Mouse (Mus musculus) neural tube, embryonic 12.5 days (tissue): ENCODE measurements around the gene 1700012B07Rik. TPM values are rescaled to one million over a fixed set of nuclear protein-coding genes. Genes with fewer than 3 reads are reported as not detected.

Experiments used
- ATAC-seq: fragments of 200-750 bp; cut with Nextera tagmentation; 2 replicates; pipeline ENCODE4 v1.8.0; 2017; ENCODE audit warnings: low read depth, mild to moderate bottlenecking, moderate TSS enrichment, moderate library complexity; ENCODE audit not compliant: low FRiP score
- H3K27ac ChIP-seq: fragments of 300-500 bp; sonication (generic); 2 replicates; pipeline ENCODE4 v1.5.1; 2016
- H3K27me3 ChIP-seq: fragments of 300-500 bp; sonication (generic); replicated peaks from 2 replicates; pipeline ENCODE4 v1.6.1; 2016; ENCODE audit warnings: mild to moderate bottlenecking
- H3K36me3 ChIP-seq: fragments of 300-500 bp; sonication (generic); 2 replicates; pipeline ENCODE4 v1.6.1; 2016; ENCODE audit warnings: mild to moderate bottlenecking
- H3K4me1 ChIP-seq: fragments of 300-500 bp; sonication (generic); 2 replicates; pipeline ENCODE4 v1.6.1; 2016
- H3K4me2 ChIP-seq: fragments of 300-500 bp; sonication (generic); replicated peaks from 2 replicates; pipeline ENCODE4 v1.6.1; 2016; ENCODE audit warnings: mild to moderate bottlenecking
- H3K4me3 ChIP-seq: fragments of 300-500 bp; sonication (generic); 2 replicates; pipeline ENCODE4 v1.5.1; 2016
- H3K9ac ChIP-seq: fragments of 300-500 bp; sonication (generic); 2 replicates; pipeline ENCODE4 v1.6.1; 2016; ENCODE audit warnings: mild to moderate bottlenecking
- H3K9me3 ChIP-seq: fragments of 300-500 bp; sonication (generic); 2 replicates; pipeline ENCODE4 v1.6.1; 2016; ENCODE audit warnings: mild to moderate bottlenecking
- WGBS: fragments of 180-500 bp; shearing (Covaris S2); methylation state at CpG from one replicate; pipeline ENCODE4 v1.1.7; 2016; 5-methylcytosine and 5-hydroxymethylcytosine counted together
- polyA plus RNA-seq: library from polyadenylated mRNA; unstranded; fragments of >200 nt; fragmentation: Nextera tagmentation; extraction: Ambion mirVana; gene quantifications from 2 replicates; pipeline ENCODE4 v1.2.1, GENCODE M21; 2016

The 1700012B07Rik gene
- polyA plus RNA-seq = not detected in 2 replicates

- Histone ChIP-seq H3K9ac (no peak within 1 kb of the TSS), H3K4me1 (no peaks in the 10 kb centered on the region), H3K9me3 (no peaks in the 10 kb centered on the region), H3K36me3 (no peaks in the 10 kb centered on the region), H3K4me2 (no peak within 1 kb of the TSS), H3K27me3 (no peaks in the 10 kb centered on the region), H3K4me3 (no peak within 1 kb of the TSS), H3K27ac (no peak within 1 kb of the TSS)
- ATAC-seq = no peak
- 89% methylated on average over 4 of the region's 4 CpGs for WGBS
These were observed at the start of gene 1700012B07Rik for GRCm38 (mm10) chr11:109827946-109828345. TSS of gene 1700012B07Rik (minus strand) at chr11:109828046.

GRCm38 (mm10) chr11:109876767-109877166 lies 48.9 kb upstream of the 1700012B07Rik start:
- Histone ChIP-seq H3K9ac (no peak overlapping the region), H3K4me1 (no peaks in the 10 kb centered on the region), H3K4me3 (no peak overlapping the region), H3K27ac (no peak overlapping the region), H3K4me2 (no peak overlapping the region), H3K36me3 (no peaks in the 10 kb centered on the region), H3K9me3 (no peaks in the 10 kb centered on the region), H3K27me3 (no peaks in the 10 kb centered on the region)
- 82% methylated on average over 9 of the region's 9 CpGs for WGBS
- ATAC-seq = no peak

DNA sequence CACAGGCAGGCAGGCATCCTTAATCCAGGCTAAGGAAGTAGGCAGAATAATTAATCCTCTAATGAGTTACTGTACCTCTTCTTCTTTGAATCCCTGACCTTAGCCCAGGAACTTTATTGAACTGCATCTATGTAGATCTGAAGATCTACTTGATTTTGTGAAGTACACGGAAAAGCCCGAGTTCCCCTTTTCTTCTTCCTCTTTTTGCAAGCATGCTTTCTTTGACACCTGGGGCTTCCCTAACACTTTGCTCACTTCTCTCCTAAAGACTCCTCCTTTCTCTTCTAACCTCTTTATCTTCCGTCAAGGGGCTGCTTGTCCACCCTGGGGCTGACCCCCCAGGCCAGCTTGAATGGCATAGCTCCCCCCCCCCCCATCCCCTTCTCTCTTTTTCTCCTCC lies 48.0 kb upstream of the 1700012B07Rik start:
- no peaks in the 10 kb centered on the region for H3K9me3 ChIP-seq
- H3K9ac ChIP-seq = no peak overlapping the region
- no peak overlapping the region for H3K27ac ChIP-seq
- H3K27me3 ChIP-seq = no peaks in the 10 kb centered on the region
- no peak overlapping the region for H3K4me3 ChIP-seq
- H3K36me3 ChIP-seq = no peaks in the 10 kb centered on the region
- ATAC-seq = no peak
- WGBS = 55% methylated on average over 3 of the region's 3 CpGs
- H3K4me1 ChIP-seq = no peaks in the 10 kb centered on the region
- no peak overlapping the region for H3K4me2 ChIP-seq

DNA sequence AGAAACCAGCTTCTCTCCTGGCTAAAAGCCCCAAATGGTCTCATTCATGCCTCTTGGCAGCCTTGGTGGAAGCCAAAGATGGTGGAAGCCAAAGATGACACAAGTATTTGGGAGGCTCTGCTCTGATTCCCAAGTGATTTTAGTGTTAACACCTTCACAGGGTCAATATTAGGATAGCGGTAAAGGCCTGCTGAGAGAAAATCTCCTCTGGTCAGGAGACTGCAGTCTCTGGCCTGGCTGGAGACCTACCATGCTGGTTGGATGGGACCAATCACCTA lies 47.6 kb upstream of the 1700012B07Rik start:
- Histone ChIP-seq H3K9me3 (no peaks in the 10 kb centered on the region), H3K9ac (no peak overlapping the region), H3K27ac (no peak overlapping the region), H3K36me3 (no peaks in the 10 kb centered on the region), H3K4me1 (no peaks in the 10 kb centered on the region), H3K27me3 (no peaks in the 10 kb centered on the region), H3K4me2 (no peak overlapping the region), H3K4me3 (no peak overlapping the region)
- 97% methylated on average over 1 of the region's 1 CpGs for WGBS
- ATAC-seq = no peak

- no peak for ATAC-seq
- Histone ChIP-seq H3K9ac (no peak overlapping the region), H3K27me3 (no peaks in the 10 kb centered on the region), H3K4me2 (no peak overlapping the region), H3K27ac (no peak overlapping the region), H3K9me3 (no peaks in the 10 kb centered on the region), H3K4me3 (no peak overlapping the region), H3K4me1 (no peaks in the 10 kb centered on the region), H3K36me3 (no peaks in the 10 kb centered on the region)
- 77% methylated on average over 11 of the region's 11 CpGs for WGBS
These were observed 47.0 kb upstream of the 1700012B07Rik start for GRCm38 (mm10) chr11:109874651-109875524.

DNA sequence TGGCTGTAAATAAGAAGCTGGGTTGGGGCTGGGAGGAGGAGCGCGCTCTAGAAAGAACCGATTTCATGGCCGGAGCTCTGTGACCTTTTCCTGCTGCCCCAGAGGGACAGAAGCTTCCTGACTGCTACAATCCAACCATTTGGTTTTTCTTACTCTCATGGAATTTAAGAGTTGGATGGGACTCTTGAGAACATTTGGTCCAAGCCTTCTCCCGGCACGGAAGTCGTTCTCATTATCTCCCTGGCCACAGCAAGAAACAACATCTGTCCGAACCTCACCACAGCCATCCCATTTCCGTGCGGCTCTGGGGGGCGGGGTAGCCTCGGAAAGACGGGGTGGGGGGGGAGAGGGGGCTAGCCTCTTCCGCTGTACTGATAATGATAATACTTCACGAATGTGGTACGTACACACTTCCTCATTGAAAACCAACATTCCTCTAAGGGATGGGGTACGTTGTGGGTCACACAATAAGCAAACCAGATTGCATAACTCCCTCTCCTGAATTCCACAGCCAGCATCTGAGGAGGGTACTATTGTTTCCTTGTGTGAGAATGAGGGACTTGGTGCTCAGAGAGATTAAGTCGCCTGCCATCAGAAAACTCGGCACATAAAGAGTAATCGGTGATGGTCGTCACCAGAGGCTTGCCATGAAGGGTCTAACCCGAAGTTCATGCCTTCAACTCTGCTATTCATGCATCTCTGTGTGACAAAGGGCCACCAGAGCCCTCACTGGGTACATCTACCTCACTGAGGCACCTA lies 46.2 kb upstream of the 1700012B07Rik start:
- Histone ChIP-seq H3K27me3 (no peaks in the 10 kb centered on the region), H3K27ac (no peak overlapping the region), H3K4me1 (no peaks in the 10 kb centered on the region), H3K4me3 (no peak overlapping the region), H3K4me2 (no peak overlapping the region), H3K9ac (no peak overlapping the region), H3K36me3 (no peaks in the 10 kb centered on the region), H3K9me3 (no peaks in the 10 kb centered on the region)
- WGBS = 83% methylated on average over 22 of the region's 22 CpGs
- no peak for ATAC-seq

DNA sequence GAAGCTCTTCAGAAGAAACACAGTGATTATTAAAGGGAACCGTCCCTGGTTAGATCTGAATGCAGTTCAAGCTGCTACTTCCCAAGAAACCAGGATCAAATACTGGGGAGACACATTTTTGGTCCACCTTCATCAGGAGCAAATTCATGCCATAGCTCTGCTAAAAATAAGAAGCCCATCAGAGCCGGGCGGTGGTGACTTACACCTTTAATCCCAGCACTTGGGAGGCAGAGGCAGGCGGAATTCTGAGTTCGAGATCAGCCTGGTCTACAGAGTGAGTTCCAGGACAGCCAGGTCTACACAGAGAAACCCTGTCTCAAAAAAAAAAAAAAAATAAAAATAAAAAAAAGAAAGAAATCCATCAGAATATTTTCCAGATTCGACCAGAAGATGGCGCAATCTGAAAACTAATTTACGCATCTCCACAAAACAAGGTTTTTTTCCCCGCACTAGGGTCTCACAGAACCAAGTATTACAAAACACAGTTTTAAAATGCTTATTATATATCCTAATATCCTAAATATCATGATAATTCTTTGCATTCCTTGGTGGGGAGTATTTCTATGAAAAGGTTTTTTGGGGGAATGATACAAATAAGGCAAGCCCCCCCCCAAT lies 45.4 kb upstream of the 1700012B07Rik start:
- no peak overlapping the region for H3K27ac ChIP-seq
- ATAC-seq = no peak

DNA sequence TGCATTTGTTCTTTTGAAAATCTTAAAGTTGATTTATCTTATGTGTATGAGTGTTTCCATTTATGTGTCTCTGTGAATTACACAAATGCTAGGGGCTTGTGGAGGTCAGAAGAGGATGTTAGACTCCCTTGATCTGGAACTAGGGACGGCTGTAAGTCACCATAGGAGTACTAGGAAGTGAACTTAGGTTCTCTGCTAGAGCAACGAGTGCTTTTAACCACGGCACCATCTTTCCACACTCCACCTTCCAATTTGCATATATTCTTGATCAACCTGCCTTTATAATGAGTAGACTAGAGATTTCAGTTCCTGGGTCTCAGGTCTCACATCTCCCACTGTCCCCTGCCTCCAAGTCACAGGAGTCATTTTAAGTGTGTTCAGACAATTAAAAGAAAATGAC lies 44.8 kb upstream of the 1700012B07Rik start:
- no peaks in the 10 kb centered on the region for H3K27me3 ChIP-seq
- no peaks in the 10 kb centered on the region for H3K4me1 ChIP-seq
- H3K27ac ChIP-seq = no peak overlapping the region
- no peaks in the 10 kb centered on the region for H3K36me3 ChIP-seq
- no peak overlapping the region for H3K4me3 ChIP-seq
- no peak overlapping the region for H3K4me2 ChIP-seq
- no peak for ATAC-seq
- 77% methylated on average over 3 of the region's 3 CpGs for WGBS
- no peak overlapping the region for H3K9ac ChIP-seq
- H3K9me3 ChIP-seq = no peaks in the 10 kb centered on the region

More for the DNA sequence above, 45.4 kb upstream of the 1700012B07Rik start:
- 49% methylated on average over 9 of the region's 9 CpGs for WGBS
- H3K9ac ChIP-seq = no peak overlapping the region
- H3K4me3 ChIP-seq = no peak overlapping the region
- no peaks in the 10 kb centered on the region for H3K36me3 ChIP-seq
- no peak overlapping the region for H3K4me2 ChIP-seq
- H3K4me1 ChIP-seq = no peaks in the 10 kb centered on the region
- no peaks in the 10 kb centered on the region for H3K27me3 ChIP-seq
- no peaks in the 10 kb centered on the region for H3K9me3 ChIP-seq

- WGBS = 89% methylated on average over 10 of the region's 10 CpGs
- Histone ChIP-seq H3K4me3 (no peak overlapping the region), H3K27me3 (no peaks in the 10 kb centered on the region), H3K4me2 (no peak overlapping the region), H3K9me3 (no peaks in the 10 kb centered on the region), H3K4me1 (no peaks in the 10 kb centered on the region), H3K36me3 (no peaks in the 10 kb centered on the region), H3K27ac (no peak overlapping the region), H3K9ac (no peak overlapping the region)
- ATAC-seq = no peak
These were observed 44.2 kb upstream of the 1700012B07Rik start for GRCm38 (mm10) chr11:109872056-109872455.

DNA sequence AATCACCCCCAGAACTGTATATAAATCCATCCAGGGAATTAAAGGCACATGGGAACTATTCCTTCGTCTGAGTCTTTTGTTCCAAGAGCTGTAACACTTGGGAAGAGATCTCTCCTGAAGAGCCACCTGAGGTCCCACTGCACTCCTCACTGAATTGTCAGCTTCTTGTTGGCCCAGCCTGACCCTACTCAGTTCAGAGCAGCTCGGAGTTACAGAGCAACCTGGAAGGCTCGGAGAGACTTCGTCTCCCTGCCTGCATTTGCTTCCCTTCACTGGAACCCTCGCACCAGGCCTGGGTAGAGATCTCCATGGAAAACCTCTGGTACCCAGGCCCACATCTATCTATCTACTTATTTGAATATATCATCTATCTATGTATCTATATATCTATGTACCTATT lies 40.0 kb upstream of the 1700012B07Rik start:
- no peak for ATAC-seq

DNA sequence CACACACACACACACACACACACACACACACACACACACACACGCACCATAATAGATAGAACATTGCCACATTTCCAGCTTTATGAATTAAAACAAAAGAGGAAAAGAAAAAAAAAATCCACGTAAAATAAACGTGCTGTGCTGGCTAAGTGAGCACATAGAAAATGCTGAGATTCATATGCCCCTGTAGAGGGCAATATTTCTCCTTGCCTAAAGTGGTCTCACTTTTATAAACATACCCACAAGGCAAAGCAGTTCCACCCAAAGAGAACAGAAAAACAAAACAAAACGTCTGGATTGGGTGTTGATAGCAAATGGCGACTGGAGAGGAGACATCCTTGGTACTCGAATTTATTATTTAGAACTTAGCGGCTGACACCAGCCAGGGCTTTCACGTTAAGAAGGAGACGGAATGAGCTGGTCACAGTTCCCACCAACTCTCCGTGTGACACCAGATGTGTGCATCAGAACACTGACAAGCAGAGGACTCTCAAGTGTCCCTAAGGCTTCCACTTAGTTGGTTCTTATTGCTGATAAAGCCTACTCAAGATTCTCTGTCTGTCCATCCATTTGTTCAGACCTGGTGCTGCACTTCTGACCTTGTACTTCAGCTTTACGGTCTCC lies 38.8 kb upstream of the 1700012B07Rik start:
- 80% methylated on average over 11 of the region's 11 CpGs for WGBS
- no peak for ATAC-seq
- Histone ChIP-seq H3K4me3 (no peak overlapping the region), H3K4me2 (no peak overlapping the region), H3K27me3 (no peaks in the 10 kb centered on the region), H3K9ac (no peak overlapping the region), H3K4me1 (no peaks in the 10 kb centered on the region), H3K27ac (no peak overlapping the region), H3K36me3 (no peaks in the 10 kb centered on the region), H3K9me3 (no peaks in the 10 kb centered on the region)

More for the DNA sequence above, 40.0 kb upstream of the 1700012B07Rik start:
- 89% methylated on average over 5 of the region's 5 CpGs for WGBS
- Histone ChIP-seq H3K9ac (no peak overlapping the region), H3K27ac (no peak overlapping the region), H3K4me2 (no peak overlapping the region), H3K9me3 (no peaks in the 10 kb centered on the region), H3K27me3 (no peaks in the 10 kb centered on the region), H3K4me3 (no peak overlapping the region), H3K36me3 (no peaks in the 10 kb centered on the region), H3K4me1 (no peaks in the 10 kb centered on the region)

DNA sequence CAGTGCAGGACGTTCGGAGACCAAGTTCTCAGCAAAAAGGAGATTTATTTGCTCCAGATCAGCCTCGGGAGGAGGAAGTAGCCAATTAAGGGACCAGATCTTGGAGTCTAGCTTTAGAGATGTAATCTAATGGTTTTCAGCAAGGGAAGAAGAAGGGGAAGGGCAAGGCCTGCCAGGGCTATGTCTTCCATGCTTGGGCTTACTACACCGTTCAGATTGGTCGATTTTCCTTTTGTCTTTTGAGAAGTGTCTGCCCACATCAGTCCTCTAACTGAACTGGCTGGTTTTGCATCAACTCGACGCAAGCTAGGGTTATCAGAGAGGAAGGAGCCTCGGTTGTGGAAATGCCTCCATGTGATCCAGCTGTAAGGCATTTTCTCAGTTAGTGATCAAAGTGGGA lies 37.7 kb upstream of the 1700012B07Rik start:
- Histone ChIP-seq H3K9ac (no peak overlapping the region), H3K27ac (no peak overlapping the region), H3K4me3 (no peak overlapping the region), H3K36me3 (no peaks in the 10 kb centered on the region), H3K4me2 (no peak overlapping the region), H3K27me3 (no peaks in the 10 kb centered on the region), H3K9me3 (no peaks in the 10 kb centered on the region), H3K4me1 (no peaks in the 10 kb centered on the region)
- no peak for ATAC-seq
- 83% methylated on average over 8 of the region's 8 CpGs for WGBS
